Mouse (Mus musculus) ovary, postnatal 10 days (tissue): ENCODE results near the gene Apol7b.
"Not testable (repeated sequence)": the region's sequence is repeated elsewhere in the genome, so short reads cannot be mapped to it uniquely, and the experiment has no call there.

Experiments
- DNase-seq: peaks from one replicate; pipeline ENCODE4 v3.0.0; 2022; ENCODE audit warnings: low spot score

The Apol7b gene

DNA sequence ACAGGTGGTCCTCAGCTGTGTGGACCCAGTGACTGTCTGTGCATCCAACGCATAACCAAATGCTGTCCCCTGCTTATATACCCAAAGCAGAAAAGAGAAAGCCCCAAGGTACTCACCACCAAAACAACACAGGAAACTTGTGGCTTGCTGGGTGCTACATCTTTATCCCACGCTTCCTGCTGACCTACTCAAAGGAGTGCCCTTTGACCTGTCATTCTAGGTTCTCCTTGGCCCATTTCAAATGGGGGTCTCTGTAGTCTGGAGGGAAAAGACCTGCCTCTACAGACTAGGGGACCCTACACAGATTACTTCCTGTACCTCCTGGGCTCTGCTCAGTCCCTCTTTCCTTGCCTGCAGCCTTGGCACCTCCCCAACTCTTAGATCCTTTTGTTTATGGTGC, at the start of gene Apol7b:
TSS of gene Apol7b (minus strand) at position 101 of the 400 bp plus-strand sequence.
- not testable (repeated sequence) for DNase-seq

DNA sequence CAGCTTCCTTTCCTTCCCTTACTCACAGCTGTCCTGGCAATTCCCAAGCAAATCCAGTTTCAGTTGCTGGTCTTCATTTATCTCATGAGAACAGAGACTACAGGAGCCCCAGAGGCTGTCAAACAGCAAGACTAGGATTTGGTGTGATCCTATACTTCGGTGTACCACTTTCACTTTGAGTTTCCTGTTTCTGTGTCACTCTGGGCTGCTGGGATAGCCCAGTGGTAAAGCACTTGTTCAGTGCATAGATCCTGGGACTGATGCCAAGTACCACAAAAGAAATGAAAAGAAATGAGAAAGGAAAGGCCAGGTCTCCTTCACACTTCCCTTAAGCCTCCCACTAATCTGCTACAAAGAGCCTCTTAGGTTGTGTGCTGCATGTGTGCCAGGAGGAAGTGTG, 47.4 kb upstream of the Apol7b start:
- not testable (repeated sequence) for DNase-seq

DNA sequence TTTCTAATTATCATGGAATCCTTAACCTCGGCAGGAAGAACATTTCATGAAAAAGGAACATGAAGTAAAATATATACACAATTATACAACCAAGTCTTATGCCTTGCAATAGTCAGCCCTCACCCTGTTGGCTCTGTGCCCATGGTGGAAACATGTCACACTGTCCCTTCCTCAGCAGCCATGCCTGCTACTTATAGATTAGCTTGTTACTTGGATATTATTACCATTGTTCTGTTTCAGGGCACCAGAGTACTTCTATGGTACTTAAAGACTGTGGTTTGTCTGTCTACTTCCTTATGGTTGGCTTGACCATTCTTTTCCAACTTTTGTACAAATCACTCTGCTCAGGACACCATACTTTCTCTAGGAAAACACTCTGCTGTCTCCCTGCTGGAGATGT, 45.9 kb upstream of the Apol7b start:
- not testable (repeated sequence) for DNase-seq

DNA sequence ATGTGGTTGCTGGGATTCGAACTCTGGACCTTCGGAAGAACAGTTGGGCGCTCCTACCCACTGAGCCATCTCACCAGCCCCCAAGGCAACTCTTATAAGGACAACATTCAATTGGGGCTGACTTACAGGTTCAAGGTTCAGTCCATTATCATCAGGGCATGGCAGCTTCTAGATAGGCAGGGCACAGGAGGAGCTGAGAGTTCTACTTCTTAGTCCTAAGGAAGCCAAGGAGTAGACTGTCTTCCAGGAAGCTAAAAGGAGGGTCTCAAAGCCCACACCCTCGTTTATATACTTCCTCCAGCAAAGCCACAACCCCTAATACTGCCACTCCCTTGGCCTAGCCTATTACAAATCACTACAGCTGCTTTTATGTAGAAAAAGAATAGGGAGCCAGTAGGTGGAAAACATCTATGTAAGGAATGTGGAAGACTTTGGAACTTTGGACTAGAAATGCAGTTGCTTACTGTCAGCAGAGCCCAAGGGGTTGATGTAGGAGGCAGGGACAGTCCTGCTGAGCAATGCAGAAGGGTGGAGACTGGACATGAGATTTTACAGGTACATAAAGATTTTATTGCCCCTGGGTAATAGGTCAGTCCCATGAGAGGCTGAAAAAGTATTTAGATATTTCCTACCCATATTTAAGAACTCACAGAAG, 35.0 kb upstream of the Apol7b start:
- no peak for DNase-seq

DNA sequence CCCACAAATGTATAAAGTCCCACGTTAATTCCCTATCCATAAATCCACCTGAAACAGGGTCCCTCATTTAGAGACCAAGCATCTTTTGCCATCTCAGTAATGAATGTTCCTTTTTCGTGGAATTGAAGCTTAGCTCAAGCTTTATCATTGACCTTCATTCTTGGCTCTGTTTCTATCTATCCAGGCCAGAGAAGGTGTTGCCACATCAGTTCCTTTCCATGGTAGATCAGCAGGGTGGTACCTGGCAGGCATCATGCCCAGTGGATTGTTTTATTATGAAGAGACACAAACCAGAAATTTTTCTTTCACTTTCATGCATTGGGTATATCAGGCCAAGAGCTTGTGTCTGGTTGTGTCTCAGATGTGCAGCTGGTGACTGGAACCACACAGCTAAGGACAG, 29.4 kb upstream of the Apol7b start, which contains the start of gene Apol10a:
TSS of gene Apol10a (plus strand) at position 355 of the 400 bp plus-strand sequence.
- DNase-seq, result not testable (repeated sequence)

DNA sequence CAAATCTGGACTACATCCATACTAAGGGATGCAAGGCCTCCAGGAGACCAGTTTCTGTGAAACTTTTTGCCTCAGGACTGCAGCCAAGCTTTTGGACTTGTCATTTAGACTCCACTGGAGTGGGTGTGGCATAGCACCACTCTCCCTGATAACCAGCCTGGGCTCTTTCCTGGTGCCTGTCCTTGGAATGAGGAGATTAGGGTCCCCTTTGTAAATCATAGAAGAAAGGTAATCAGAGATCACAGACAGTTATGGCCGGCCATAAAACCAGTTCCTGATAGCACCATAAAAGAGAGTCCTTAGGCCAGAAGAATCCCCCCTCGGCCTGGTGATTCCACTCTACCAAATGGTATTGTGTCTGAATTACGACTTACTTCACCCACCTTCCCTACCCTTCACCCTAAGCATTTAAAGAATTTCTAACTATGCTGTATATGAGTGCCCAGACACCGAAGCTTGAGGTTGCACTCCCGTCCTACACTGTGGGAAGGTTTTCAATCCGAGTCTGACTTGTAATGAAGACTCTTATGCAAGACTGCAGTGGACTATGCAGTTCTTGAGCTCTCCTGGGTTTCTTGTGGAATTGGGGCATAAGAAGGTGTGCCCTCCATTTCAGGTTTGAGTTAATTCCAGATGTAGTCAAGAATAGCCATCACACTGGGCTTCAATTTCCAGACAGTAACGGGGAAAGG, 27.6 kb upstream of the Apol7b start:
- not testable (repeated sequence) for DNase-seq

DNA sequence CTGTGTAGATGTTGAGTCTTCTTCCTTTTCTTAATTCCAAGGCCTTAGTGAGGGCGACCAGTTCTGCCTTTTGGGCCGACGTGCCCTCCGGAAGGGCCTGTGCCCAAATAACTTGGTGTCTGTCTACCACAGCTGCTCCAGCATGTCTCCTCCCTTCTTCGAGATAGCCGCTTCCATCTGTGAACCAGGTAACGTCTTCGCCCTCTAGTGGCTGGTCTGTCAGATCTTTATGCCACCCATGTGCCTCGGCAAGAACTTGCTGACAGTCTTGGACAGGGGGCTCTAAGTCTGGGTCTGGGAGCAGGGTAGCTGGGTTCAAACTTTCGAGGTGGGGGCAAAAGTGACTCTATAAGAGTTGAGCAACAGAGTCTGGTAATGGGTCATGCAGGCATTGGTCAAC, 2.6 kb upstream of the Apol7b start:
- not testable (repeated sequence) for DNase-seq

DNA sequence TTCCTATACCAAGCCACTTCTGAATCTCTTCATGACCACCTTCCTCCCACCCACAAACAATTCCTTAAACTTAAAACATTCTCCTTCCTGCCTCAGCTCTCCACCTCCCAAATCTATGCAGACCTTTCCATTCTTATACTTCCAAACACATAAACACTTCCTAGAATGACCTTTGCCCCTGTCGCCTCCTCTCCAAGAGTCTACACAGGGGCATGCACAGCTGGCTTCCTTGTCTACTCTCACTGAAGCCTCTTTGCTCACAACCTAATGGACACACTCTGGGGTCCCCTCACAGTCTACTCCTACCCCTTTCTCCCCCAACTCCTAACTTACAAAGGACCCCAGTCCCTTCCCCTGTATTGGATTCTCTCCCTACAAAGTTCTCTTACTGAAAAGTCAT, 1.6 kb downstream of the Apol7b start:
- DNase-seq, result not testable (repeated sequence)

DNA sequence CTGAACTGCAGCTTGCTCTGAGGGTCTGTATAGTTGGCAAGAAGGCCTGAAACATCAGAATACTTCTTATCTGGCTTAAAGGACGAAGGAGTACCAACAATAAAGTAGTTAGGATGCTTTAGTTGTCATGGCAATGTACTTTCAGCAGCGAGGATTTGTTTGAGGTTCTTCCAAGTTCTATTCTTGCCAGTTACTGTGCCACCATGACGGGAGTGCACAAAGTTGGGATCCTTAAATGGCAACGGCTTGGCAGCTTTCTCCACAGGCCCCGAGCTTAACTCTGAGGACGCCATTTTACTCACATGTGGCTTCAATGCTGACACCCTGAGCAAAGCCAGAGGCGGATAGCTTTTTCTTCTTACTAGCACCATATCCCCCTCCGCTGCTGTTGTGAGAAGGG, 2.5 kb downstream of the Apol7b start:
- DNase-seq, result not testable (repeated sequence)

DNA sequence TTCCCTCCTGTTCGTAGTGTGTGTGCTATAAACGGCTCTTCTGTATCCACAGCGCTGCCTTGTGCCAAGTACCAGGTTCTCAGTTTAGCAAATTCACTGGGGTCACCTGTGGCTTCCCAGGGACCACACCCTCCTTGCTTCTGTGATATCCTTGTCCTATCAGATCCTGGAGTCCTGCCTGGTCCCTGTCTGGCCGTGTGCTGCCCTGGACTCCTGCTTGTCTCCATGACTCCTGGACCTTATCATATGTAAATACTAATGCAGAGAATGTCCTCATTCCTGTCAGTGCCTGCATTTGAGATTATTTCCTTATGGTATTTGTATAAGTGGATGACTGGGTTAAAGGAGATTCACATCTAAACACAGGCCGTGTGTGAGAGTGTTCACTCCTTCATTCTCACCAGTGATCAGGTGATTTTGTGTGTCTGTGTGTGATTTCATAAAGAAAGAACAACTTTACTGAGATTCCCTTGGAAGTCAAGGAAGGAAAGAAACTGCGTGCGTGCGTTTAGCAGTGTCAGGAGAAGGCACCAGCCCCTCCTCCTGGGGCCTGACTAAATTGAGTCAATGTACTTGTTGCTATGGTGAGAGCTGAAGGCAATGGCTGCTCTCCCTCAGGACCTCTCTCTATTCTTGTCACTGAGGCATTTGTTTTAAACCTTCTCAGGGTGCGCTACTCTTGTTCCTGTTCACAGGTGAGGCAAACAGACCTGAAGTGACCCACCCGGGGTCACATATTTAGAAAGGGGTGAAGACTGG, 18.4 kb downstream of the Apol7b start:
- DNase-seq, result not testable (repeated sequence)

DNA sequence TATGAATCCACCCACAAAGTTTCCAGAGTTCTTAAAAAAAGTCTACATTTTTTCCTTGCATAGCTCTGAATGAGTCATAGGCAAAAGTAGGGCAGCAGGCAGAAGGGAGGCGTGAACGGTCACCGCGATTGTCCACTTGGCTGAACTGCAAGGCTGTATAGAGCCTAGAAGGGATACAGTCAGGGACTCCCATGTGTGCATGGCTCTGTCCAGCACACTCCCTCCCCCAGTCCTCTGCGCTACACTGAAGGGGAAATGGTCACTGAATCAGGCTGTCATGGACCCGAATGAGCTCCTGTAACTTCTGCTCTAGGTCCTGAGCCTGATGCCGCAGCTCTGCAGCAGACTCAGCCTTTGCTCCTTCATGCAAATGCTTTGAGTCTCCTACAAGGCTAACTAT, 24.4 kb downstream of the Apol7b start:
- DNase-seq, result not testable (repeated sequence)

DNA sequence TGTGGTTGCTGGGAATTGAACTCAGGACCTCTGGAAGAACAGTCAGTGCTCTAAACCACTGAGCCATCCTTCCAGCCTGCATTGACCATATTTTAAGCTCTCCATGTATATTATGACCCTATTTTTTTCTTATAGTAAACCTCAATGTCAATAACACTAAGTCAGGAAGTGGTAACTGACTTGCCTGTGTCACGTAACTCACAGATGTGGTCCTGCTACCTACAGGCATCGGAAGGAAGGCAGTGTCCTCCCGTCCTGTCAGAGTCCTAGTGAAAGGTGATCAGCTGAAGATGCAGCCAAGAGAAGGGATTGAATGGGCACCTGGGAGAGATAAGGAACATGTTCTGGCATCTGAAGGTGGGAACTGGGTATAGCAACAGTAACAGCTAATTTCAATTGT, 27.6 kb downstream of the Apol7b start:
- not testable (repeated sequence) for DNase-seq

DNA sequence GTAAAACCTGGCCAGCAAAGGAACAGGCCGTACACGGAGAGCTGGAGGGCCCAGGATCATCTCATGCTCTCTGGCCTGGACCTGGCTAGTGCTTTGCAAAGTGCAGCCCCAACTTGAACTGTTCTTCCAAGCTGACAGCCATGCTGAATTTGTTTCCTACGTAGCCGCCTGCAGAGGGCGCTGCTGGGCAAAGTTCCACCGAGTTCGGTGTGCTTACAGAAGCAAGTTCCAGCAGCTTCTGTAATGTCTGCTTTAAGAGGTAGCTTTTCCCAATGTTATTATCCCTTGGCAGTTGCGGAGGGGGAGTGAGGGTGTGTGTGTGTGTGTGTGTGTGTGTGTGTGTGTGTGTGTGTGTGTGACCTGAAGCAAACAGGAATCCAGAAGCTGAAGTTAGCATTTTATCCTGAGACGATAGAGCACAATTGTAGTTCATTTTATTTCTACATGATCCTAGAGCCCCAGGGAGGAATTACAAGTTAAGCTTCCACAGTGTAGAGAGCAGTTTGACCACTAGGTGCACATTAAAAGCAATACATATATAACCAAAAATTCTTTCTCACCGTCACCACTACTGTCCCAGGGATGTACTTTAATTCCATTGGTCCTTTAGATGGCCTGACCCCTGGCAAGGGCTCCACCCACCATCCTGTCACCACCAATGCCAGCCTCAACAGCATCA, 30.5 kb downstream of the Apol7b start:
- DNase-seq, result not testable (repeated sequence)

DNA sequence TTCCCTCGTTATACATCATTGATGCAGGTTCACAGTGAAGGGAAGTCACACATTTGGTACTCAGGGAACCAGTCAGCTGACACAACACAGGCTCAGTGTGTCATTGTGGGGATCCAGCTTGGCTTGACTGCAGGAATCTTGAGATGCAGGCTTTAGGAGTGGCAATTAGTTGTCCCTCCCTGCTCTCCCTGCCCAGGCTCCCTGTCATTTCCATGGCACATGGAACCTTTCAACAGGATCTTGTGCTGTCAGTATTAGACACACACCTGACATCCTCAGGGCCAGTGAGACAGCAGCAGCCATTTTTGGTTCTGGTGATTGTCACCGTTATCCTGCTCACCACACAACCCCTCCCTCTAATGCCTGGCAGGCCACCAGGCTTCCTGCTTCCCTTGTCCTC, 31.6 kb downstream of the Apol7b start:
- not testable (repeated sequence) for DNase-seq

DNA sequence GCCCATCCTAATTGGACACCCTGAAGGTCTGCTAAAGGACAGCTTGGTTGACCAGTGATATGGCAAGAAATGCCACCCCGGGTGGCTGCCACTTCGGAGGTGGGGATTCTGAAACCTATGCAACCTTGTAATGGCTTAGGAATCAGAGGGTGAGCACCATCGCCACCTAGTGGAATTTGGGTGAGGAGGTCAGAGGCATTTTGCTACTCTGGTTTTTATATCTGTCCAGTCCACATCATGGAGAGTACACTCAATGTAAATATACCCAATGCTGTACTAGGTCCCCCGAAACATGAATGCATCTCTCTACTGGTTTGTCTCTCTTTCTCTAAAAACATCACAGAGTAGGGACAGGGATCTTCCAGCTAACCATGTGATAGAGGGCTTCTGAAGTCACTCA, 34.6 kb downstream of the Apol7b start:
- not testable (repeated sequence) for DNase-seq

DNA sequence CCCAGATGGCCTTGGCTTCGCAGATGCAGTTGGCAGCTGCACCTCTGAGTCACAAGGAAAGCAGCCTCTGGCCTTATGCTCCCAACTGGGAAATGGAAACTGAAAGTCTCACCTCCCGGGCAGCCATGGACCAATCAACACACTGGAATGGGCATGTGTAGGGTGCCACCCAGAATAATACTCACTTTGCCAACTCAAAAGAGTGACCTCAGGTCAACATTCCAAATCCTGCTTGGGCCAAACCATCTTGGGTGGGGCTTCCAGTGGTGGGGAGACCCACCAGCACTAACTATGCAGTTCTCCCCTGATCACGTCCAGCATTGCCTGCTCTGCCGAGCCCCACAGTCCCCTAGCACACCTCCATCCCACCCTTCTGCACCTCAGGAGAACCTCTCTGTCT, 36.3 kb downstream of the Apol7b start, which contains the start of gene Apol9a:
TSS of gene Apol9a (minus strand) at position 101 of the 400 bp plus-strand sequence.
- DNase-seq, result not testable (repeated sequence)

DNA sequence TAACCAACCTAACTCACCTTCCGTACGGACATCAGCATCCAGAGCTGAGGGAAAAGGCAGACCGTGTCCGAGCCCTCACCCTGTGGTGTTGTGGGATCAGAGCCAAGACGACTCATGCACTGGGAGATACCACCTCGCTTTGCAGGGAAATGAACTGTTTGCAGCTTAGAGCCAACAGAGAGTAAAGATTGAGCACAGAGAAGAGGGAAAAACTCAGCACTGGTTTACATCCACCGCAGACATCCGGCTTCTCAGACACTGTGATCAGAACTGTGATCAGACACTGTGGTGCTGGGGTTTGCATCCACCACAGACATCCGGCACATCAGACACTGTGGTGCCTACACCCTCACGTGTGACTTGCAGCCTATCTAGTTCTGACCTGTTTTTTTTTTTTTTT, 40.9 kb downstream of the Apol7b start:
- DNase-seq, result not testable (repeated sequence)

DNA sequence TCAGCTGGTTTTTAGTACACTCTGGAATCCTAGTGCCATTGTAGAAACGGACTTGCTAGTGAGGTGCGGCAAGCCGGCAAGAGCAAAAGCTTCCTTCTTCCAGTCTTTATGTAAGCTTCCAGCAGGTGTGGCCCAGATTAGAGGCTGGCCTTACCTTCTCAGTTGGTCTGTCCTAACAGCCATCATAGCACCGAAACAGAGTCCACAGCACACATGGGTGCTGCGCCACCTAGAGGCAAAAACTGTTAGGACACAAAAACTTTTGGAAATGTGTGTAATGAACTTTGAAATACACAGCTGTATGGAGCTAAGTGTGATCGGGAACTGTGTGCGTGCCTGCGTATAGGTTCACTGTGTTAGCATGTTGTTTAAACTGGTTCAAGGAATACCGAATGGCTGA, 48.3 kb downstream of the Apol7b start, which contains the start of gene Apol7a:
TSS of gene Apol7a (minus strand) at position 84 of the 400 bp plus-strand sequence.
- DNase-seq, result not testable (repeated sequence)

DNA sequence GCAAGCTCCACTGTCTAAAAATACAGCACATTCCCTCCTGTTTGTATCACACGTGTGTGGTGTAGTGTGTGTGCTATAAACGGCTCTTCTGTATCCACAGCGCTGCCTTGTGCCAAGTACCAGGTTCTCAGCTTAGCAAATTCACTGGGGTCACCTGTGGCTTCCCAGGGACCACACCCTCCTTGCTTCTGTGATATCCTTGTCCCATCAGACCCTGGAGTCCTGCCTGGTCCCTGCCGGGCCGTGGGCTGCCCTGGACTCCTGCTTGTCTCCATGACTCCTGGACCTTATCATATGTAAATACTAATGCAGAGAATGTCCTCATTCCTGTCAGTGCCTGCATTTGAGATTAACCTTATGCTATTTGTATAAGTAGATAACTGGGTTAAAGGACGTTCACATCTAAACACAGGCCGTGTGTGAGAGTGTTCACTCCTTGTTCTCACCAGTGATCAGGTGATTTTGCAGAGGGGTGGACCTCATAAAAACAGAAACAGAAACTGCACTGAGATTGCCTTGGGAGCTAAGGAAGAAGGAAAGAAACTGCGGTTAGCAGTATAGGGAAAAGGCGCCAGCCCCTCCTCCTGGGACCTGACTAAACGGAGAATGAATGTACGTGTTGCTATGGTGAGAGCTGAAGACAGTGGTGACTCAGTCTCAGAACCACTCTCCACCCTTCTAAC, 49.7 kb downstream of the Apol7b start:
- not testable (repeated sequence) for DNase-seq

DNA sequence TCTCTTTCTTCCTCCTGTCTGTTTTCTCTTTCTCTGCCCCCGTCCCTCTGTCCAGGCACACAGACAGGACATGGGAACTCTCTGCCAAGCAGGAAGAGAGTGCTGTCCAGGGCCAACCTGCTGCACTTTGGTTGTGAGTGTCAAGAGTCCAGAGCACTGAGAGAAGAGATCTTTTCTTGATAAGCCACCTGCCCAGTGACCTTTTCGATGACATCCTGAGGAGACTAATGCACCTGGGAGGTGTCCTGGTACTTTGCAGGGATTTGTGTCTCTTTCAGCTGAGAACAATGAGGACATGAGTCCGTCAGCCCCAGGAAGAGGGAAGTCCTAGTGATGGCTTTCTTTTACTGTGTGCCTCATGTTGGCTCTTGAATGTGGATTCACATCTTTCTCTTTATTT, 53.5 kb downstream of the Apol7b start:
- not testable (repeated sequence) for DNase-seq

DNA sequence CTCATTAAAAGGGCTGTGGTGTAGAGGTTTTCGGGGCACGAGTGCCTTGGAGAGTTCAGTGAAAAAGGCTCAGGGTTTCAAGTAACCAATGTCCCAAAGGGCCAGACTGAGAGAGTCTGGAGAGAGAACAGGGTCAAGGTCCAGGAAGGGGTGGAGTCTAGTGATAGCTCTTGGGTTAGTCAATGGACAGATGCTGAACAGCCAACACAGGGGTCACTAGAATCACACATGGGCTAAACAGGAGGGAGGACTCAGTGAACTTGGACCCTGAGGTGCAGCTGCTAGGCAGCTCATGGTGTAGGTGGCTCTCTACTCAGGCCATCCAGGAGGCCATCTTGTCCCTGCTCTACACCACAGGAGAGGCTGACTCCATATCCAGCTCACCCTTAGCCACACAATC, 59.8 kb downstream of the Apol7b start:
- no peak for DNase-seq
